Mouse (Mus musculus) cortical plate, adult 2 months (tissue): ENCODE measurements at regions not wholly inside any gene's neighbourhood (a gene's known extent, or its start where the extent isn't known, plus 50 kb on each side); places are given as distances from the start of the nearest gene placed in this dataset.

Experiments used
- H3K27ac ChIP-seq: fragments of 200-500 bp; 2 replicates; pipeline ENCODE4 v1.5.1; 2012; ENCODE audit warnings: low read length, control low read depth, inconsistent platforms; ENCODE audit not compliant: insufficient read depth
- H3K4me1 ChIP-seq: fragments of 200-500 bp; 2 replicates; pipeline ENCODE4 v1.6.1; 2011; ENCODE audit warnings: low read length; ENCODE audit not compliant: control insufficient read depth, insufficient read depth
- H3K4me3 ChIP-seq: fragments of 200-500 bp; 2 replicates; pipeline ENCODE4 v1.5.1; 2011; ENCODE audit warnings: mild to moderate bottlenecking, low read length, control low read depth; ENCODE audit not compliant: insufficient read depth
- CTCF ChIP-seq: fragments of 200-500 bp; IDR thresholded peaks from 2 replicates; pipeline ENCODE4 v1.5.1; 2011; ENCODE audit warnings: mild to moderate bottlenecking, control low read depth, low read length; ENCODE audit not compliant: insufficient read depth; ENCODE audit errors: extremely low read depth
- POLR2A ChIP-seq: fragments of 200-500 bp; IDR thresholded peaks from 2 replicates; pipeline ENCODE4 v1.6.1; 2011; ENCODE audit warnings: mild to moderate bottlenecking, low read length, control low read depth; ENCODE audit not compliant: insufficient read depth; ENCODE audit errors: extremely low read depth

DNA sequence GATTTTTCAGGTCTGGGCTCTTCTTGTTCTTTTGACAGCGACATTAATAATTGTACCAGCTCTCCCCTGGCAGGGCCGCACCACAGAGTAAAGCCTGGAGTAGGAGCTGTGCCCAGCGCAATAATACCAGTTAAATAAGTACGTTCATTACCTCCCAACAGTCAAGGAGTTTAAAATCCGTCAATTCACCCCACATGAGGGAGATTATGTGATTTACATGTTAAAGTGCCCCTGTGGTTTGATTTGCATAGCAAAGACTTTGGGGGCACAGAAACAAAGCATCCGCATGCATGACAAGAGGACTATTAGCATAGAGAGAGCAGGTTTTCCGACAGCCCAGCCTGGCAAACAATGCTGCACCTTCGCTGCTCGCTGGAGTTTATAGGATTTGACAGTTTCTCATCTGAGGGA lies 745.1 kb downstream of the Diaph3 start:
- H3K4me1 ChIP-seq: no peaks in the 10 kb centered on the region
- H3K27ac ChIP-seq: no peak overlapping the region
- no peak overlapping the region for H3K4me3 ChIP-seq
- no peak for TF ChIP-seq POLR2A
- no peak for TF ChIP-seq CTCF

GRCm38 (mm10) chr14:86395531-86395930 lies 745.5 kb downstream of the Diaph3 start:
- no peaks in the 10 kb centered on the region for H3K4me1 ChIP-seq
- TF ChIP-seq CTCF (no peak), POLR2A (no peak)
- H3K27ac ChIP-seq: no peak overlapping the region
- no peak overlapping the region for H3K4me3 ChIP-seq

GRCm38 (mm10) chr14:86395068-86395467 lies 746.0 kb downstream of the Diaph3 start:
- no peak overlapping the region for H3K4me3 ChIP-seq
- H3K4me1 ChIP-seq: no peaks in the 10 kb centered on the region
- no peak overlapping the region for H3K27ac ChIP-seq
- no peak for TF ChIP-seq CTCF
- no peak for TF ChIP-seq POLR2A

GRCm38 (mm10) chr14:86385136-86385535 lies 755.9 kb downstream of the Diaph3 start:
- H3K27ac ChIP-seq: no peak overlapping the region
- no peak overlapping the region for H3K4me3 ChIP-seq
- TF ChIP-seq CTCF (no peak), POLR2A (no peak)
- H3K4me1 ChIP-seq: no peaks in the 10 kb centered on the region; the same call in 1 of the 2 replicates

DNA sequence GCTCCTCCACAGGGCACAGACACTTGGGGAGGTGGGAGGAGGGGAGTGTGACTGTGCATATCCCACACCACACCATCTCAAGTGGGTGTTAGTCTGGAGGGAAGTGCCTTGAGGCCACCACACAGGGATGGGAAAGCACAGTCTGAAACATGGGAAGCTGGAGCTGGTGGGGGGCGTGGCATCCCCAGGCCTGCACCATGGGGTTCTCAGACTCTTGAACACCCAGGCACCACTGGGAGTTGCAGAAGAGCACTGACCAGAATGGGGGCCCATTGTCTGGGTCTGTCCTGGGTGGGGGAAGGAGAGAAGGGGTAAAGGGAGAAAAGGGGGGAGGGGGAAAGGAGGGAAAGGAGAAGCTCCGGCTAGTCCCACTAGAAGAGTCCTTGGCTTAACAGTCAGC lies 776.0 kb downstream of the Diaph3 start:
- Histone ChIP-seq H3K4me1 (no peaks in the 10 kb centered on the region), H3K4me3 (no peak overlapping the region), H3K27ac (no peak overlapping the region)
- TF ChIP-seq POLR2A (no peak), CTCF (no peak)

GRCm38 (mm10) chr14:86360423-86361059 lies 780.5 kb downstream of the Diaph3 start:
- Histone ChIP-seq H3K27ac (no peak overlapping the region), H3K4me3 (no peak overlapping the region), H3K4me1 (no peaks in the 10 kb centered on the region)

GRCm38 (mm10) chr14:86358584-86358983 lies 782.5 kb downstream of the Diaph3 start:
- Histone ChIP-seq H3K27ac (no peak overlapping the region), H3K4me3 (no peak overlapping the region), H3K4me1 (no peaks in the 10 kb centered on the region)
- TF ChIP-seq POLR2A (no peak), CTCF (no peak)

More at GRCm38 (mm10) chr14:86360423-86361059, 780.5 kb downstream of the Diaph3 start:
- TF ChIP-seq POLR2A (no peak), CTCF (no peak)

DNA sequence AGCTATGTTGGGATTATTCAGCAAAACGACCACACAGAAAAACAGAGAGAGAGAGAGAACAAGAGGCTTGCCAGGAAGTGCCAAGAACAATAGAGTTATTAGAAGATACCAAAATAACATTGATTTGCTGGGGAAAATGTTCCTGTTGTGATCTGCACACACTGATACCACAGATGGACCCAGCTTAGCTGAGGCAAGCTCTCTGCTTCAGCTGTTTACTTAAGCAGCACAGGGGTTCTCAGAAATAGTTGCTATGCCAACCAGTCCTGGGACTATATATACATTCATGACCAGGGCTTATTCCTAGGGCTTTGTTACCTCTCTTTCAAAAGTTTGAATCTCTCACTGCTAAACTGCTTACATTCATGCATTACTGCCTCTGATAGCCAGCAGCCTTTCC lies 790.5 kb downstream of the Diaph3 start:
- Histone ChIP-seq H3K4me1 (no peaks in the 10 kb centered on the region), H3K4me3 (no peak overlapping the region), H3K27ac (no peak overlapping the region)
- TF ChIP-seq POLR2A (no peak), CTCF (no peak)

- H3K4me1 ChIP-seq: no peaks in the 10 kb centered on the region
- no peak overlapping the region for H3K27ac ChIP-seq
- H3K4me3 ChIP-seq: no peak overlapping the region
- TF ChIP-seq POLR2A: no peak
- TF ChIP-seq CTCF: no peak
These were observed 802.0 kb downstream of the Diaph3 start for GRCm38 (mm10) chr14:86339007-86339406.

- TF ChIP-seq CTCF (no peak), POLR2A (no peak)
- Histone ChIP-seq H3K4me1 (no peaks in the 10 kb centered on the region), H3K27ac (no peak overlapping the region), H3K4me3 (no peak overlapping the region)
These were observed 804.0 kb downstream of the Diaph3 start for GRCm38 (mm10) chr14:86337052-86337451.
